Mouse (Mus musculus) E14TG2a.4 (cell line): Measurements from ENCODE around the gene Doxl2.
"Not testable (repeated sequence)": the region's sequence is repeated elsewhere in the genome, so short reads cannot be mapped to it uniquely, and the experiment has no call there.

Experiments
- H3K27me3 ChIP-seq: 2 replicates; pipeline ENCODE4 v1.6.1; 2014; ENCODE audit warnings: low read length, control low read depth; ENCODE audit not compliant: insufficient read depth
- H3K36me3 ChIP-seq: 2 replicates; pipeline ENCODE4 v1.6.1; 2014; ENCODE audit warnings: low read length, control low read depth; ENCODE audit not compliant: insufficient read depth
- H3K4me1 ChIP-seq: replicated peaks from 2 replicates; pipeline ENCODE4 v1.6.1; 2014; ENCODE audit warnings: low read depth, low read length, control low read depth
- H3K4me3 ChIP-seq: replicated peaks from 2 replicates; pipeline ENCODE4 v1.5.1; 2014; ENCODE audit warnings: mild to moderate bottlenecking, low read length
- H3K9me3 ChIP-seq: 2 replicates; pipeline ENCODE4 v1.6.1; 2014; ENCODE audit warnings: low read length, control low read depth
- CTCF ChIP-seq: conservative IDR thresholded peaks from 2 replicates; pipeline ENCODE4 v1.5.1; 2014; ENCODE audit warnings: low read length
- NANOG ChIP-seq: IDR thresholded peaks from 2 replicates; pipeline ENCODE4 v1.6.1; 2014; ENCODE audit warnings: borderline replicate concordance, low read length, mixed read lengths
- POU5F1 ChIP-seq: IDR thresholded peaks from 2 replicates; pipeline ENCODE4 v1.6.1; 2014; ENCODE audit warnings: low read length, borderline replicate concordance

Doxl2 gene

GRCm38 (mm10) chr6:48958053-48958452, 16.7 kb upstream of the Doxl2 start:
- TF ChIP-seq NANOG = no peak
- no peak for TF ChIP-seq POU5F1
- no peak for TF ChIP-seq CTCF
- Histone ChIP-seq H3K36me3 (no peaks in the 10 kb centered on the region), H3K4me1 (no peaks in the 10 kb centered on the region), H3K4me3 (no peak overlapping the region), H3K27me3 (0 out of 2 replicates have a peak, but pooled peaks cover under 1% of the 10 kb centered on the region), H3K9me3 (no peaks in the 10 kb centered on the region)

GRCm38 (mm10) chr6:48959151-48959550, 15.6 kb upstream of the Doxl2 start:
- H3K36me3 ChIP-seq, H3K27me3 ChIP-seq, H3K9me3 ChIP-seq, H3K4me3 ChIP-seq, H3K4me1 ChIP-seq: not testable (repeated sequence)
- peak; percentile 24 for TF ChIP-seq CTCF

DNA sequence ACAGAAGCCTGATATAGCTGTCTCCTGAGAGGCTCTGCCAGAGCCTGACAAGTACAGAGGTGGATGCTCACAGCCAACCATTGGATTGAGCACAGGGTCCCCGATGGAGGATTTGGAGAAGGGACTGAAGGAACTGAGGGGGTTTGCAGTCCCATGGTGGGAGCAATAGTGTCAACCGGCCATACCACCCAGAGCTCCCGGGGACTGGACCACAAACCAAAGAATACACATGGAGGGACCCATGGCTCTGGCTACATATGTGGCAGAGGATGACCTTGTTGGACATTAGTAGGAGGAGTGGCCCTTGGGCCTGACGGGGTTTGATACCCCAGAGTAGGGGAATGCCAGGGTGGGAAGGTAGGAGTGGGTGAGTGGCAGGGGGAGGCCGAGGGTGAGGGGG, 8.1 kb upstream of the Doxl2 start:
- H3K27me3 ChIP-seq, H3K4me1 ChIP-seq, H3K9me3 ChIP-seq, H3K4me3 ChIP-seq, H3K36me3 ChIP-seq: not testable (repeated sequence)

DNA sequence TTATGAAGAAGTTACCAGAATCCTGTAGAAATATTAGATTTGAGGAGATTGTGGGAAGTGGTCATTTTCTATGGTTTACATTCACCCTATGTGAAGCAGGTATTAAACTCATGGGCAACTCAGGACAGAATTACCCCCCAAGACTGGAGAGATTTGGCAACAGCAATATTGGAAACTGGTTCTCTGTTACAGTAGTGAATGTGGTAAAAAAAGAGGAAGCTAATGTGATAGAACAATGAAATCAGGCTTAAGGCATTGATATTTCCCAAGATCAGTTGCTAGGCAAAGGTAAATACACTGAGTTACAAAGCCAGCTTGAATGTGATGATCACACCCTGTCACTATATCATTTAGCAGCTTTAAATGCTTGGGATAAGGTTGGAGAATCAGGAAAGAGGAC, 6.9 kb upstream of the Doxl2 start:
- Histone ChIP-seq H3K4me1 (no peaks in the 10 kb centered on the region), H3K4me3 (no peak overlapping the region), H3K9me3 (no peaks in the 10 kb centered on the region), H3K36me3 (no peaks in the 10 kb centered on the region), H3K27me3 (no peaks in the 10 kb centered on the region)
- TF ChIP-seq CTCF = no peak
- TF ChIP-seq POU5F1 = no peak
- no peak for TF ChIP-seq NANOG

GRCm38 (mm10) chr6:48979616-48980015, 4.9 kb downstream of the Doxl2 start:
- no peaks in the 10 kb centered on the region for H3K9me3 ChIP-seq
- no peak for TF ChIP-seq NANOG
- no peak for TF ChIP-seq CTCF
- no peak for TF ChIP-seq POU5F1
- H3K4me1 ChIP-seq = no peaks in the 10 kb centered on the region
- no peaks in the 10 kb centered on the region for H3K36me3 ChIP-seq
- peaks cover 4% of the 10 kb centered on the region; the same call in 1 of the 2 replicates for H3K27me3 ChIP-seq
- no peak overlapping the region for H3K4me3 ChIP-seq

GRCm38 (mm10) chr6:48982305-48982704, 7.5 kb downstream of the Doxl2 start:
- TF ChIP-seq CTCF (no peak), POU5F1 (no peak), NANOG (no peak)
- no peaks in the 10 kb centered on the region for H3K9me3 ChIP-seq
- H3K27me3 ChIP-seq = peaks cover 4% of the 10 kb centered on the region; the same call in 1 of the 2 replicates
- H3K36me3 ChIP-seq = no peaks in the 10 kb centered on the region
- no peaks in the 10 kb centered on the region for H3K4me1 ChIP-seq
- H3K4me3 ChIP-seq = no peak overlapping the region

DNA sequence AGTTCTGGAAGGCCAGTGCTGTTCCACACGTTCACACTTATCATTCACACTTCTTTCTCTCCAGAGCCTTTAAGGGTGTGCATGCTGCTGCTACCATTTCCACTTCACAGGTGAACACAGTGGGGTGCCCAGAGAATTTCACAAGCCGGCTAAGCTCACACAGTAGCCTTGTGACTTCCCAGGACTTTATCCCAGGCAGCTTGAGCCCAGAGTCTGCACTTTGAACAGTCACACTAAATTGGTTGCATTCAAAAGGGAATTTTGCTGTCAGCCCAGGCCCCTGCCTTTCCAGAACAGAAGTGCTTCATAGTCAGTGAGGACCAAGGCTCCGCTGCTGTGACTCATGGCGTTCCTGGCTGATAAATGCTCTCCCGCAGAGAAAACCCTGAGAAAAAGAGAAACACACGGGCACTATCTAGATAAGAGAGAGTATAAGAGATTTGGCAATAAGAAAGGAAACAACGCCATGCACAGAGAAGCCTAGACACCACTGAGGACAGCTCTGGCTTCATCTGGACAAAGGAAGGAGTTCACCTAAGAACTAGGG, 11.8 kb downstream of the Doxl2 start, which contains the start of gene Svs1:
Svs1 (plus strand) TSS at position 418 of the 547 bp plus-strand sequence.
- Histone ChIP-seq H3K36me3 (no peaks in the 10 kb centered on the region), H3K4me1 (no peaks in the 10 kb centered on the region), H3K27me3 (peaks cover 4% of the 10 kb centered on the region), H3K9me3 (no peaks in the 10 kb centered on the region), H3K4me3 (no peak within 1 kb of the TSS)
- TF ChIP-seq POU5F1 = no peak
- TF ChIP-seq CTCF = no peak
- TF ChIP-seq NANOG = no peak

GRCm38 (mm10) chr6:48989971-48990370, 15.2 kb downstream of the Doxl2 start:
- H3K9me3 ChIP-seq = no peaks in the 10 kb centered on the region
- no peaks in the 10 kb centered on the region for H3K36me3 ChIP-seq
- no peak for TF ChIP-seq NANOG
- no peak for TF ChIP-seq CTCF
- TF ChIP-seq POU5F1 = no peak
- no peak overlapping the region for H3K4me3 ChIP-seq
- peaks cover 5% of the 10 kb centered on the region for H3K27me3 ChIP-seq
- no peaks in the 10 kb centered on the region for H3K4me1 ChIP-seq

- no peak overlapping the region for H3K4me3 ChIP-seq
- H3K4me1 ChIP-seq = no peaks in the 10 kb centered on the region
- TF ChIP-seq POU5F1 = no peak
- no peak for TF ChIP-seq CTCF
- no peak for TF ChIP-seq NANOG
- H3K27me3 ChIP-seq = peaks cover 5% of the 10 kb centered on the region
- no peaks in the 10 kb centered on the region for H3K9me3 ChIP-seq
- H3K36me3 ChIP-seq = no peaks in the 10 kb centered on the region
Observed at GRCm38 (mm10) chr6:48991991-48992390, 17.2 kb downstream of the Doxl2 start.
